Mouse (Mus musculus): ENCODE results near the gene Pparg.

Gene Pparg

GRCm38 (mm10) chr6:115360776-115361605, at the start of gene Pparg:
Pparg (plus strand) TSS chr6:115360951.
- peak; percentile 43 for DNase-seq (ENCODE audit: low read depth, low spot score)

- no peak for DNase-seq (ENCODE audit: low read depth, low spot score)
Observed at GRCm38 (mm10) chr6:115312780-115313179, 48.0 kb upstream of the Pparg start.

- DNase-seq (ENCODE audit: low read depth, low spot score) = peak; percentile 80
Observed at GRCm38 (mm10) chr6:115313235-115313738, 47.5 kb upstream of the Pparg start.

DNA sequence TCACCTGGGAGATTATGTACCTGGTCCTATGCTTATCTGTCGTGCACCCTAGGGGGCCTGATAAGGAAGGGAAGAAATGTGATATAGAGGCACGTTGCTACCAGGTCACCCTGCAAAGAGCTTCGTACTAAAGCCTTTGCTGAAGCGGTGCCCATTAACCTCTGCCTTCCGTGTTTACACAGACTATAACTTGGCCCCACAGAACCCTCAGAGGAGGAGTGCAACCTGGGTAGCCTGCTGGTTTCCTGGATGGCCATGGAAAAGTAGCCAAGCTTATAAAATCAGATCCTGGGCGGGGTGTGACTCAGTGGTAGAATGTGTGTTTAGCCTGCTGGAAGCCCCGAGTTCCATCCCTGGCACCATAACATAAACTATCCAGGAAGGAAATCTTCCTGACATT, 46.8 kb upstream of the Pparg start:
- no peak for DNase-seq (ENCODE audit: low read depth, low spot score)

DNA sequence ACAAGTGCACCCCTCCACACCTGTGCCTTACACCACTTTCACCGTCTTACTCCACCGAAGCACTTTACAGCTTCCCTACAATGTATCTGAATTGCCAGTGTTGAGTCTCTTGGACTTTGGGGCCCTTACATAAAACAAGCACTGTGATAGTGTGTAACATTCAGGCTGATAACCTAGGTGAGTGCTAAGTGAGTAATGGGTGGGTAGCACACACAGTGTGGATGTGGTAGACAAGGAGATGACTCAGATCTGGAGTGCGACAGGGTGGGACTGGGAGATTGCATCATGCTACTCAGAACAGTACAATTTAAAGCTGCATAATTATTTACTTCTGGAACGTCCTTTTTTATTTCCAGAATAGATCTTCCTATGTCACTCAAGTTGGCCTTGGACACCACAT, 45.0 kb upstream of the Pparg start:
- DNase-seq (ENCODE audit: low read depth, low spot score) = peak; percentile 74

DNA sequence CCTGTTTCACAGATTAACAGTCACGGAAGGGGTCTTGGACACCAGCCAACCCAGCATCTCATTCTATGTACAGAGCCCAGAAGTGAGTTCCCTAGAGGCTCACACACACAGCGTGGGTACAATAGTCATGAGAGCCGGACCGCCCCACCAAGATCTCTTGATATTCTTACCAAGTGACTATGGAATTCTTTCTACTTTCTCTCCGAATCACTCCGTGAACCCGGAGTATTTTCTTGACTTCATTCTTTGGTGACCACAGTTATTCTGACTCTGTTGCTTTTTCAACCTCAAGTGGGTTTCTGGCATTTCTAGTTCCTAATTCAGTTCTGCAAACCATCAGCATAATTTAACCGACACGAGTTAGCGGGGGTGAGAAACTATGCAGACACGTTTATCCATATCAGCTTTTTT, 43.9 kb upstream of the Pparg start:
- peak; percentile 56 for DNase-seq (ENCODE audit: low read depth, low spot score)

DNA sequence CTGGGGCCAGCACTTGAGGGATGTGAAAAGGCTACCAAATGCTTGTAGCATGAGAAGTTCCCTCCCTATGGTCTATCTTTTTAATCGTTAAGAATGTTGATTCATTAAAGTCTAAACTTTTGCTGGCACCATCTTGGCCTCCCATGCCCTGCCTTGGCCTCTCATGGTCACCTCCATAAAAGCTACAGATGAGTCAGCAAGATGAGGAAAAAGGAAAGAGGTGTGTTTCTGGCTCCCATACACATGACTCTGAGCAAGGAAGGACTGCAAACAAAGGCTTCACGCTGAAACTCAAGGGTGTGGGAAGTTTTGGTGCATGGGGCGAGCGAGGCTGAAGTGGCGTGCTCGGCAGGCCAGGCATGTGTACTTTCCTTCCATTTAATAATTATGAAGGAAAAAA, 41.9 kb upstream of the Pparg start:
- DNase-seq (ENCODE audit: low read depth, low spot score) = no peak

DNA sequence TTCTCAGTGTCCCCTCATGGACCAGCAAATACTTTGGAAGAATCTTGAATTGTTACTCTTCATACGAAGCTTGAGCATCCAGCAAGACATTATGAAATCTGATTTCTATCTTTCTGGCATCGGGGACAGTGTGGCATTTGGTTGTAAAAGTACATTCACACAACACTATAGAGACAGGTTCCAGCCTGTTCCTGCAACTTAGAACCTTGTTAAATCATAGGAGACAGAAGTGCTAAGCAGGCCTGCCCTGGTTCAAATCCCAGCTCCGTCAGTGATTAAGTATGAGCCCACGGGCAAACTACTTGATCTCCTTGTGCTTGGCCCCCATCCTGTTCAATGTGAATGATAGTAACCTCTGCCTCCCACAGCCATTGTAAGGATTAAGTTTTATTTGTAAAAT, 41.1 kb upstream of the Pparg start:
- no peak for DNase-seq (ENCODE audit: low read depth, low spot score)

DNA sequence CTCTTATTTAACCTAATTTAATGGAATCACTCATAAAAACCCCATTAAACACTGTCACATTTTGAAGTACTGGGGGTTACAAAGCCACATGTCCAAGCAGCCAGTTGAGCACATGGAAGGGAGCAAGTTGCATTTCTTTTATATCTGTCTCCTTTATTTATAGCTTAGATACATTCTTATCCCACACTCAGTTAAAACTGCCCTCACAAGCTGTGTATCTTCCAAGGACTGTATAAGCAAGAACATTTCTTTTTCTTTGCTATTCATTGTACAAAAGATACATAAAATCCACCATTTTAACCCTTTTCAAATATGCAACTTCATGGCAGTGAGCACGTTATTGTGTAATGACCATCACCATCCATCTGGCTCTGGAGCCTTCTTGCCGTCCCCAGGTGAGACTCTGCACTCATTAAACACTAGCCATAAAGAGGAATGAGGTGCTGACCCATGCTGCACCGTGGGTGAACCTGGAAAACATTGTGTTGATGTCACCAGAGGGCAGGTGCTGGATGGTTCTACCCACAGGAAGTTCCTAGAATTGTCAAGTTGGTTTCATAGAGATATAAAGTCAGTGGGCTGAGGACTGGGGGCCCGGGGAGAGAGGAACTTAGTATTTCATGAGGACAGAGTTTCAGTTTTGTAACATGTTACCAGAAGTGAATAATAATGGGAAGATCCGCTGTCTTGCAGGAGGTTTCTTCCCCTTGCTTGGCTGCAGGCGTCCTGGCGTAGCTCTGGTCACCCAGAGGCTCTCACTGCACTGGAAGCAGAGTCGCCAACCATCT, 39.6 kb upstream of the Pparg start:
- DNase-seq (ENCODE audit: low read depth, low spot score) = no peak

DNA sequence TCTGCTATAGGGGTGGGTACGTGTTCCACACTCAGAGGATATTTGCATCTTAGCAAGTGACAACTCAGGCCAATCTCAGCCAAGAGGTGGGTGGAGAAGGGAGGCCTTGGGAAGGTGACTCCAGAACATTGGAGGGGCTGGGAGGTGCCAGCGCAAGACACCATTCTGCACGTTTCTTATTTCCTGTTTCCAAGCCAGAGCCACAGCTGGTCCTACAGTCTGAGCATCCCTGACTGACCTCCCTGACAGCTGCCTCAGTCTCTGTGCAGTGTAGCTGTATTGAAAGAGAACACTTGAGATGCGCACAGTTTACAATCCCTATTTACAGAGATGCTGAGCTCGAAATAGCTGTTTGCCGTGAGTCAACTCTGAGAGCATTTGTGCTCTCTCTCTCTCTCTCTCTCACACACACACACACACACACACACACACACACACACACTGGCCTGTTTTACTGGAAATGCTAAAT, 38.8 kb upstream of the Pparg start:
- no peak for DNase-seq (ENCODE audit: low read depth, low spot score)

GRCm38 (mm10) chr6:115322956-115323355, 37.8 kb upstream of the Pparg start:
- peak; percentile 92 for DNase-seq (ENCODE audit: low read depth, low spot score)

- no peak for DNase-seq (ENCODE audit: low read depth, low spot score)
Observed at GRCm38 (mm10) chr6:115330964-115331363, 29.8 kb upstream of the Pparg start.

DNA sequence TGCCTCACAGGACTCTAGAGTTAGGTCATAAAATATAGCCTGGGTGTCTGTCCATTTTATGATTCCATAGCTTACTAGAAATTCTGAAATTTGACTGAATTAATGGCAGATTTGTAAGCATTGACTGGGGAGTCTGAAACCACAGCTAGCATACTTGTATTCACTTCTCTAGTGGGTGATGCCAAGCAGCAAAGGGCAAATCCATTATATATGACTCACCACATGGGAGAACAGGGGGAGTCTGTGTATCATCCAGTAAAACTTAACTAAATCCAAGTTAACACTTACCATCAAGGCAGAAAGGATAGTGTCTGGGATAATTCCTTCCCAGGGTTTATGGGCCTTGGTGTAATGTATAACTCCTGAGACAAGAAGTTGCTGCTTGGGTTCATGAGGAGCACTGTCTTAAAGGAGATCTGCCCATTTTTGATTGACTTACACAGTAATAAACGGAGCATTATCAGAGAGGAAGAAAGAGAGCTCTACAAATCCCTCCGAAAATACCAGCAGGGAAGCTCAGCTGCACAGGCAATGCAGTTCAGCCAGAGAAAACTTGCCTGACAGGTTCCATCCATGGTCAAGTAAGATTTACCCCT, 27.6 kb upstream of the Pparg start:
- peak; percentile 79 for DNase-seq (ENCODE audit: low read depth, low spot score)

- no peak for DNase-seq (ENCODE audit: low read depth, low spot score)
Observed at GRCm38 (mm10) chr6:115335536-115335935, 25.2 kb upstream of the Pparg start.

- no peak for DNase-seq (ENCODE audit: low read depth, low spot score)
Observed at GRCm38 (mm10) chr6:115340084-115340483, 20.7 kb upstream of the Pparg start.

- DNase-seq (ENCODE audit: low read depth, low spot score) = no peak
Observed at GRCm38 (mm10) chr6:115343096-115343495, 17.7 kb upstream of the Pparg start.

DNA sequence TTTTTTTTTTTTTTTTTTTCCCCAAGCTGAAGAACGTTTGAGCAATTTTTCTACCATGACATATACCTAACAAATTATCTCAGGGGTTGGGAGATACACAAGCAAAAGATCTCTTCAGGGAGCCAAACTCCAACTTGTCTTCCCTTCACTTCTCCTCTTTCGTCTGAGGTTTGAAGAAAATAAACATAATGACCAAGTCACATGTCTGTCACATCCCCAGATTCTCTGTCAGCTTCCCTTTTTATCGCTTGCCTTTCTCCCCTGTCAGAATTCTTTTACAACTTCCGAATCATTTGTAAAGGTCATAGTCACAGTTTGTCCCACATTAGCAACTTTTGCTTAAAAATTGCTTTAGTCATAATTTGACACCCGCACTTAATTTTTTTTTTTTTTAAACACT, 17.2 kb upstream of the Pparg start:
- no peak for DNase-seq (ENCODE audit: low read depth, low spot score)

DNA sequence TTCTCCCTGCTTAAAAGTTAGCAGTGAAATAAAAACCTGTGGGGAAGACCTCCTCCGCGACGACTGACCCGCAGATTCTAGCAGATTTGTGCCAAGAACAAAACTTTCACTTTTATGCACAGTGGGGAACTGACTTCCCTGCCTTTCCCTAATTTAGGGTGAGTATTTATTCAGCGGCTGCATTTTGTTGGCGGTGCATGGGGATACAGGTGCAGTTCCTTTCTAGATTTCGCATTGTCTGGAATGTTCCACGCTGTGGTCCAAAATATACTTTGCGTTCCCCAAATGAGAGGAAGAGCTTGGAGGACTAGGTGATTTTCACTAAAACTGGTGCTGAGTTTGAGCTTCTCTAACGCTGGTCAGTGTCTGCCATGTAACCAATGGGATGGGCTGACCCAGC, 16.6 kb upstream of the Pparg start:
- no peak for DNase-seq (ENCODE audit: low read depth, low spot score)

GRCm38 (mm10) chr6:115344513-115344912, 16.2 kb upstream of the Pparg start:
- no peak for DNase-seq (ENCODE audit: low read depth, low spot score)

DNA sequence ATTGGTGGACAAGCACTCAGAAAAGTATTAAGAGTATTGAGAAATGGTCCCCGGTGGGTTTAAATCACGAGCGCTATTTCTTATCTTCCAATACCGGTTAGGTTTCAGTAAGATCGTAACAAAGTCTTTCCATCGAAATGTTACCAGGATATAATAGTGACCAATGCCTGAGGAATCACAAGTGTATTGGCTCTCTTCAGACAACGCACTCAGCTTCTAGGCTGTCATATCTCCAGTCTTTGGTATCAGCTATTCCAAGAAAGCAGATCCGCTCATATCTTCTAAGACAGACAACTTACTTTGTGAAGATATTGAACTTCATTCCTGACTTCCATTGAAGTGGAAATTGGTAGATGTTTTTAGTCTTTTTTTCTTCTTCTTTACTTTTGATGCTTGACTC, 15.7 kb upstream of the Pparg start:
- DNase-seq (ENCODE audit: low read depth, low spot score) = no peak

DNA sequence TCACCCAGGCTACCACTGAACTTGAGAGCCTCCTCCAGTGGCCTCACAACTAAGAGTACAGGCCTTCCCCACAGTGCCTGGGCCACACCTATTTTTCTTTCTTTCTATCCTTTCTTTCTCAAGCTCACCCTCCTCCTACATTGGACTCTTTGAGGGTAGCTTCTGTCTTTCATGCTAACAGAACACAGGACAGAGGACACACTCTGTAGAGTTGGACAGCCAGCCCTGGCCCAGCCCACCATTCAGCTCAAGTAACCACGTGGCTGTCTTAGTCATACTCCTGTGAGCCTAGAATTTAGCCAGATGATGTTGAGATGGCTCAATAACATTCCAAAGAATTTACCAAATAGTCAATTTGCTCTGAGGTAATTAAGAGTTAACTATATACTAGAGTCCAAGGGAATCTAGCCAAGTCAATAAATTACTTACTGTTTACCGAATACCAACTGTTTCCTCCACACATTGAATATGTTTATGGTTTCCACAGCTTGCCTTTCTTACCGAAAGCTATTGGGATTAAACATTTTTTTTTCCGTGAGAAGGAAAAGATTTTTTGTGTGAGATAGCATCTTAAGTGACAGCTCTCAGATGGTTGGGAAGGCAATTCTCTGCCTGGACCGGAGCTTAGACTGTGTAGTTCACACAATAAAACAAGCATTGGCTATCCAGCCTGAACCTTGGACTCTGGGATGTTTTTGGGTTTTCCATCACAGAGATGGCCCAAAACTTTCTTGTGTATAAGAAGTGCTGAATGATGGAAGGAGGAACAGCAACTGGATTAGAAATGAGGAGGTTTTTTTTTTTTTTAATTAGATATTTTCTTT, 10.9 kb upstream of the Pparg start:
- DNase-seq (ENCODE audit: low read depth, low spot score) = peak; percentile 72
